Mouse (Mus musculus): ENCODE measurements around the gene Abcc10. TPM values are rescaled to one million over a fixed set of nuclear protein-coding genes. Genes with fewer than 3 reads are reported as not detected.
A peak's percentile ranks its signal among the peaks of the same experiment; 100 is the strongest.

The Abcc10 gene
- total RNA-seq, 4 experiments from 2014 or later: 9.8 to 12.0 (median 10.0) TPM

GRCm38 (mm10) chr17:46287678-46288095, 40.5 kb downstream of the Abcc10 start:
- DNase-seq (ENCODE audit: low spot score in 2 of 2): no peak

- DNase-seq (ENCODE audit: low spot score in 2 of 2): no peak
These were observed 42.7 kb downstream of the Abcc10 start for GRCm38 (mm10) chr17:46285407-46285806.

- no peak for DNase-seq (ENCODE audit: low spot score in 2 of 2)
These were observed 43.5 kb downstream of the Abcc10 start for GRCm38 (mm10) chr17:46284653-46285052.

- DNase-seq (ENCODE audit: low spot score in 2 of 2): no peak
These were observed 44.2 kb downstream of the Abcc10 start for GRCm38 (mm10) chr17:46283911-46284310.

GRCm38 (mm10) chr17:46283140-46283539, 45.0 kb downstream of the Abcc10 start:
- no peak for DNase-seq (ENCODE audit: low spot score in 2 of 2)

GRCm38 (mm10) chr17:46282483-46283123, 45.5 kb downstream of the Abcc10 start, which contains the start of gene Tjap1:
Gene Tjap1 (minus strand): TSS chr17:46283026.
- DNase-seq (ENCODE audit: low spot score in 2 of 2): peak; percentile 63 to 68

GRCm38 (mm10) chr17:46278011-46278765, 50.0 kb downstream of the Abcc10 start:
- DNase-seq (ENCODE audit: low spot score in 2 of 2): no peak

GRCm38 (mm10) chr17:46277586-46277985, 50.6 kb downstream of the Abcc10 start:
- no peak for DNase-seq (ENCODE audit: low spot score in 2 of 2)

- no peak for DNase-seq (ENCODE audit: low spot score in 2 of 2)
These were observed 52.6 kb downstream of the Abcc10 start for GRCm38 (mm10) chr17:46275506-46275905.

- no peak for DNase-seq (ENCODE audit: low spot score in 2 of 2)
These were observed 53.1 kb downstream of the Abcc10 start for GRCm38 (mm10) chr17:46275034-46275433.

GRCm38 (mm10) chr17:46274465-46274864, 53.7 kb downstream of the Abcc10 start:
- DNase-seq (ENCODE audit: low spot score in 2 of 2): no peak

GRCm38 (mm10) chr17:46273803-46274236, 54.3 kb downstream of the Abcc10 start:
- DNase-seq (ENCODE audit: low spot score in 2 of 2): no peak

GRCm38 (mm10) chr17:46272675-46273074, 55.5 kb downstream of the Abcc10 start:
- no peak for DNase-seq (ENCODE audit: low spot score in 2 of 2)

- no peak for DNase-seq (ENCODE audit: low spot score in 2 of 2)
These were observed 56.1 kb downstream of the Abcc10 start for GRCm38 (mm10) chr17:46272058-46272457.

GRCm38 (mm10) chr17:46269771-46270534, 58.2 kb downstream of the Abcc10 start:
- no peak for DNase-seq (ENCODE audit: low spot score in 2 of 2)

- DNase-seq (ENCODE audit: low spot score in 2 of 2): no peak
These were observed 60.0 kb downstream of the Abcc10 start for GRCm38 (mm10) chr17:46268026-46268720.

GRCm38 (mm10) chr17:46267511-46267910, 60.6 kb downstream of the Abcc10 start:
- DNase-seq (ENCODE audit: low spot score in 2 of 2): no peak

GRCm38 (mm10) chr17:46266986-46267385, 61.2 kb downstream of the Abcc10 start:
- DNase-seq (ENCODE audit: low spot score in 2 of 2): no peak

- peak; percentile 76 to 88 for DNase-seq (ENCODE audit: low spot score in 2 of 2)
These were observed 62.1 kb downstream of the Abcc10 start for GRCm38 (mm10) chr17:46265918-46266618.

GRCm38 (mm10) chr17:46265502-46265901, 62.6 kb downstream of the Abcc10 start:
- DNase-seq (ENCODE audit: low spot score in 2 of 2): no peak
